Mouse (Mus musculus) B cell, adult 2 months (primary cell): ENCODE data around the gene Spg21.

Source experiments
- DNase-seq, 2 experiments: peaks; one replicate each; pipeline ENCODE4 v3.0.0; 2022

The Spg21 gene

DNA sequence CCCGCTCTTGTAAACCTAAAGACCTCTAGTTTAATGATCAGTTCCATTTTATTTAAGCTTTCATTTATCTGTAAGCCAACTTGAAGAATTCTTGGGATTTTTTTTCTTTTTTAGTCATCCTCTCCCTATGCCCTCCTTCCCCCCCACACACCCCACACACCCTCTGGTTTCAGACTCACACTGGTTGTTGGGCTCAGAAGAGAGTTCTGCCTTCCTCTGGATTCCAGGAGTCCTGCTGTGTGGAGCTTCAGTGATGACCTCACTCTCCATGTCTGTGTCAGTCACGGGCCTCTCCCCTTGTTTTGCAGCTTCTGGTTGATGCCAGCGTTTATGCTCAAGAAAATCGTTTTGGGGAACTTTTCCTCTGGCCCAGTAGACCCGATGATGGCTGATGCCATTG is 19.3 kb downstream of the Spg21 start:
- DNase-seq = no peak

DNA sequence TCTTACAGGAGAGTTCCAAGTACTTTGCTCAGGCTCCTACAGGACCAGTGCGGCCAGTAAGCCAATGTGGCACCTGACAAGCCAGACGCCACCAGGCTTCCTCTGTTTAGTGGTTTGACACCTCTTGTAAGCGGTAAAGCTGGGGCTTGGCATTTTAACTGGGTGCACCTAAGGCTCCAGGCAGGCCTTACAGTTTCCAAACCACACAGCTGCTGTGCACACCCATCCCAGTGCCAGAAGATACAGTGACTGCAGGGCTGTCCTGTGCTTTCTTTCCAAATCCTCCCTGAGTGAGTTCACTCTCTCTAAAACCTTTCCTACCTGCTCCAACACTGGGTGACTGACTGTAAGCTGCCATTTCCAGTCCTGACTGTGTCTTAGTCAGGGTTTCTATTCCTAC is 30.7 kb downstream of the Spg21 start:
- DNase-seq = no peak

DNA sequence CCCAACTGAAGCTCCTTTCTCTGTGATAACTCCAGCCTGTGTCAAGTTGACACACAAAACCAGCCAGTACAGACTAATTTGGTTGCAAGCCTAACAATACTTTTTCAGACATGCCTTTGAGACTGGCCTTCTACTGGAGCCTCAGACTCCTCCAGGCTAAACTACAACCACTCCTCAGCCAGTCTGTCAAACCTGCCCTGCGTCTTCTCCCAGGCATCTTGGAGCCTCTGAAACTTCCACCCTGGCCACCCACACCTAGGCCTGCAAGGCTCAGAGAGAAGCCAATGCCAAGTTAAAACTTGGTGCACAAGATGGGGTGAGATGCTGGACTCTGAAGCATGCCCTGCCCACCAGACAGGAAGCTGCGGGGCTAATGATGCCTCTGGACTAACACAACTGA is 31.6 kb downstream of the Spg21 start:
- no peak for DNase-seq

DNA sequence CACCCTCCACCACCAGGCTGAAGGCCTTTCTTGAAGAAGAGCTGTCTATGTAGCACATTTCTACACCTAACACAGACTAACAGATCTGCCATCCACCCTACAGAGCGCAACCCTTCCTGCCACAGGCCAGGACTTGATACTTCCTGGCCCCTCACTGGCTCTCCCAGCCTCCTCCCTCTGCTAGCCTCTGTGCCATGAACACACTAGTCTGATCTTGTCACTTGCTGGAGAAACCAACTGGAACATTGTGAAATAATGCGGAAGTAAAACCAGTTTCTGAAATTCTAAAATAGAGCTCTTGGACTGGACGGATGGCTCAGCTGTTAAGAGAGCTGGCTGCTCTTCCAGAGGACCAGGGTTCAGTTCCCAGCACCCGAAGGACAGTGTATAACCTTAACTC is 32.1 kb downstream of the Spg21 start:
- DNase-seq = no peak

GRCm38 (mm10) chr9:65502146-65502545 is 41.4 kb downstream of the Spg21 start:
- DNase-seq = no peak

DNA sequence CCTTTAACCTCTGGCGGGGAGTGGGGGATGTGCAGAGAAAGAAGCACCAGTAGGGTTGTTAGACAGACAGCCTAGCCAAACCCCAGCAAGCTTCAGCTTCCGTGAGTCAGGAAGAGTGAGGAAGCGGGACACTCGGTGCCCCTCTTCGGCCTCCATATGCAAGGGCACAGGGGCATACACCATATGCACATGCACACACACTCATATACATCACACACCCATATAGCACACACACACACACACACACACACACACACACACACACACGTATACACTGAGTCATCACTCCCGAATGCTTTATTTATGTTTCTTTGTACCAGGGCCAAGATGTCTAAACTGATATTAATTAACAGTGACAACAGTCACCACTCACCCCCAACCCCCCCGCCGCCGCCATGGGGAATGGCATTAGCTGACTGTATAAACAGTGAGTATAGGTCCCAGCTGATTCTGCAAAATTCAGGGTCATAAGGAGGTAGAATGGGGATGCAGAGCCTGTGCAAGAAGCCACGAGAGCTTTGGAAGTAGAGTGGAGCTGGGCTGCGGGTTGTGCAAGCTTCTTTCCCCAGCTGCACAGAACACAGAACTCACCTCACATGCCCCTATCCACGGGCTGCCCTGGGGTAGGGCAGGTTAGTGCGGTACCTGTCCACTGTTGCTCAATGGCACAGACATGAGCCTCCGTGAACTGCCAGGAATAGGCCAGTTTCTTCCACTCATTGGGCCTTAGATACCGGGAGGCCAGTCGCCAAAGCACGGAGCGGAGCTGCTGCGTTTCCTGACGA is 42.2 kb downstream of the Spg21 start:
- no peak for DNase-seq

DNA sequence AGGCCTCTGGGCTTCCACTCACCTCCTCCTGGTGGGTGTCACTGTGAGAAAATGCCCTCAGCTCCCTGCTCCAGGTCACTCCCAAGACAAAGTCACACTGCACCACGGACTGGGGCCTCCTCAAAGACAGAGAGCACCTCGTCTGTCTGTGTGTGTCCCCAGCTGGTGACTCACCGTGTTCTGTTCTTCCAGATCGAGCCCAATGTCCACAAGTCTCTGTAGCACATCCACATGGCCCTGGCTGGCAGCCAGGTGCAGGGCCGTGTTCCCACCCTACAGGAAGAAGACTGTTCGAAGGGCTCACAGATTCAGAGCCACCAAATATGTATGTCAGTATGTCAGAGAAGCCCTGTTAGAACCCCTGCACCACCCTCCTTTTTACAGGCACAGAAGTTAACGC is 47.7 kb downstream of the Spg21 start:
- DNase-seq = no peak

- DNase-seq = no peak
Measured at GRCm38 (mm10) chr9:65512520-65512919, 51.8 kb downstream of the Spg21 start.

DNA sequence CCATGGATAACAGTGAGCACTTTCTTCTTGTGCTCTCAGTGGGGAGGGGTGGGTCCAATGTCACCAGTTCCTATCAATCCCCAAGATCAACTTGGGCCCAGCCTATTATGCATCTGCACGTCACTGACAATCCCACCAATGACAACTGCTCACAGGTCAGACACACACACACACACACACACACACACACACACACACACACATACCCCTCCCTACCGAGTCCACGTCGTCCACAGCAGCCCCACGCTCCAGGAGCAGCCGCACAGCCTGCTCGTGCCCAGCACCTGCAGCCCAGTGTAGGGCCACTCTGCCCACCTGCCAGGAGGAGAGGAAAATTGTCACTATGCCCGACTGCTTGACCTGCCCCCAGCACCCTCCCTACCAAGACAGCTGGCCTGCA is 53.7 kb downstream of the Spg21 start:
- no peak for DNase-seq

- DNase-seq = no peak
Measured at GRCm38 (mm10) chr9:65514851-65515261, 54.1 kb downstream of the Spg21 start.

DNA sequence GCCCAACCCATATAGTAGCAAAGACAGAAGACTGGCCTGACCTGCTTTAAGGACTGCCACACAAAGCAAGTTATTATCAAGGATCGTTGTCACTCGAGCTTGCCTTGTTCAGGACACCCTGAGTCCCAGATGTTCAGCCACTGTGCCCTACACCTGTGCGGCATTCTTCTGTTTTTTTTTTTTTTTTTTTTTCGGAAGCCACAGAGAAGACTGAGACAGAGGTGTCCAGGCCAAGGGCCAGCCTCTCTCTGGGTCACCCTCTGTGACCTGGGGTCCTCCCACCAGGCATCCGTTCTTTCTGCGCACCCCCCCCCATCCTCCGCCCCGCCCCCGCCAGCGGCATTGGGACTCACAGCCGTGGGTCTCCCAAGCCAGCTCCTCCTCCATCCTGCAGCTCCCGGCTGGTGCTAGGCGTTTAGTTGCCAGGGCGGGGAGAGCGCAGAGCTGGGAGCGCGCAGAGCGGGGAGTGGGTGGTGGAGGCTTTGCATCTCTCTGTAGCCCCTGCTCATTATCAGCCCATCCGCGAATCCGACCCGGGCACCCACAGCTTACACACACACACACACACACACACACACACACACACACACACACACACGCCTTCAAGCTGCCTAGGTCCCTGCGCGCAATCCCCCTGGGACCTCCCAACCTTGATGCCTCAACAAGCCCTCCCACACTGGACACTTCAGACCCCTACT is 59.2 kb downstream of the Spg21 start, which contains the start of gene Ankdd1a:
Gene Ankdd1a (minus strand): TSS at position 387 of the 698 bp plus-strand sequence.
- DNase-seq = no peak

GRCm38 (mm10) chr9:65520505-65520876 is 59.7 kb downstream of the Spg21 start:
- no peak for DNase-seq

DNA sequence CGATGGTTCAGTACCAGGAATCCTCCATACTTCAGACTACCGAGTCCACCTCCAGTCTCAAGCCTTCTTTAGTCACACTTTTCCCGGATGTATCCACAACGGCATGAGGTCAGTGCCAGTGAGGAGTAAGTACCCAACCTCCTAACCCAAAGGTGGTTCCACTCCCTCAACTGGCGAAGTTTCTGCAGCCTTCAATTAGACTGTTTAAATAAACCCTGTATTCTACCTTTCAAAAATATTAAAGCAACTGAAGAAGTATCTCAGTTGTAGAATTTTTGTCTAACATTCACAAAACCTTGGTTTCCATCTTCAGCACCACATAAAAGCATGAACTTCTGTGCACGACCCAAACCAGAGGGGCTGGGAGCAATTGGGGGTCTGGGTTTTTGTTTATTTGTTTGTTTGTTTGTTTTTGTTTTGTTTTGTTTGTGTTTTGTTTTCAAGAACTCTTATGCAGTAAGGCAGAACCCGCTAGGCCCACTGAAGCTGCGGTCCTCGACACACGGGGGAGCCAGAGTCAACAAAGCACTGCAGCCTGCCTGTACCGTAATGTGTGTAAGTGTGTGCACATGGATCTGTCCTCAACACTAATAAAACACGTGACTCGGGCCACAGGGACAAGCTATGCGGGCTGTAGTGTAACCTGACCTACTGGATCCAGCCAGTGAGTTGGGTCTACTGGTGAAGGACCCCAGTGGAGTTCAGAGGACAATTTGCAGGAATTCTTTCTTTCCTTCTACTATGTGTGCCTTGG is 63.0 kb downstream of the Spg21 start:
- DNase-seq = peak; percentile 87 to 89

DNA sequence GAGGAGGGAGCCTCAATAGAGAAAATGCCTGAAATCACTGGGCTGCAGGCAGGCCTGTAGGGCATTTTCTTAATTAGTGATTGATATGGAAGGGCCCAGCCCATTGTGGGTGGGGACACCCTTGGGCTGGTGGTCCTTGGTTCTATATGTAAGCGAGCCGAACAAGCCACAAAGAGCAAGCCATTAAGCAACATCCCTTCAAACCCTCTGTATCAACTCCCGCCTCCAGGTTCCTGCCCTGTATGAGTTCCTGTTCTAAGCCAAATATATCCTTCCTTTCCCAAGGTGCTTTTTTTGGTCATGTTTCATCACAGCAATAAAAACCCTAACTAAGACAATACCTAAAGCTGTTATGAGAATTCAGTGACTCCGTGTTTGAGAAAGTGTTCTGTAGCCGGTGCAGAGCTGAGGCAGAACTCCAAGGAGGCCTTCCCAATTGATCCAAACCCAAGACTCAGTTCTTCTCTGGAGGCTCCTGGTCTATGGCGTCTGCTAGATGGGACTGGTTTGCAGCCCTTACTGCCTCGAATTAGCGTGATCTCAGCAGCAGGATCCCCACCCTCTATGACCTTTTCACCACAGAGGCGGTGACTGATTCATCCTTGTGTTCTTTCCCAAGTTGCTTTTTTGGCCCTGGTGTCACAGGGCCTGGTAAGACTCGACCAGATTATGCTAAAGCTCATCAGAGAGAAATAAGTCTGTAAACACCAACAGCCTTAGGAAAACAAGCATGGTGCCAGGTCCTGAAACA is 64.9 kb downstream of the Spg21 start:
- no peak for DNase-seq

- DNase-seq = no peak
Measured at GRCm38 (mm10) chr9:65528417-65529038, 67.8 kb downstream of the Spg21 start.

- DNase-seq = no peak
Measured at GRCm38 (mm10) chr9:65529659-65530058, 68.9 kb downstream of the Spg21 start.

- no peak for DNase-seq
Measured at GRCm38 (mm10) chr9:65531283-65531682, 70.5 kb downstream of the Spg21 start.

DNA sequence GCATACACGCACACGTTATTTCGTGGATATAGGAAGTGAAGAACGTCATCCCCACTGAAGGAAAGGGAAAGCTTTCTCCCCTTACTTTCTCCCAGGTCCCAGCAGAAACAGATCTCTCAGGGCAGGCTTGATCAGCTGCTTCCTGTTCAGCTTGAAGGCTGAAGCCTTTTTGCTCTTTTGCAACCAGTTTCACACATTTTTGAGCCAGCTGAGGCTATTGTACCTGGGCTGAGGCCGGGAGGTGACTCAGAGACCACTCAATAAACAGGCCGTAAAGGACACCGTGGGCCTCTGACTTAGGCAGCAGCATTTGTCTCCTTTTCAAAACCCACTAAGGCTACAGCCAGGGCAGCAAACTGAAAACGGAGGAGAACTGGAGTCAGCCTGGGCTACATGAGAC is 72.2 kb downstream of the Spg21 start:
- DNase-seq = no peak

- DNase-seq = no peak
Measured at GRCm38 (mm10) chr9:65534111-65534510, 73.4 kb downstream of the Spg21 start.

GRCm38 (mm10) chr9:65535191-65535722 is 74.5 kb downstream of the Spg21 start:
- peak; percentile 83 to 85 for DNase-seq

- peak; percentile 62 to 66 for DNase-seq
Measured at GRCm38 (mm10) chr9:65535789-65536469, 75.2 kb downstream of the Spg21 start.

GRCm38 (mm10) chr9:65536491-65536890 is 75.7 kb downstream of the Spg21 start:
- no peak for DNase-seq
